ENCODE assay signal across 7 mouse cellular contexts in genomic region chr17:23700079-23700478, GRCm38 (mm10). TPM values are rescaled to one million over a fixed set of nuclear protein-coding genes. Genes with fewer than 3 reads are reported as not detected.
DNase-seq lines count a peak whose midpoint lies in the region; ATAC-seq lines count a peak whose summit lies in the region.

No protein-coding gene starts in this region.

- peak; percentile 99 for ATAC-seq in granulocyte monocyte progenitor cell, adult 5-6 weeks (replicated peaks; ENCODE audit: poor library complexity, severe bottlenecking)
- ATAC-seq in midbrain, embryonic 12.5 days (ENCODE audit: low FRiP score, low read depth): peak; percentile 99

- peak overlapping the region; percentile 84 for H3K4me3 ChIP-seq in embryonic facial prominence, embryonic 10.5 days
- peak overlapping the region; percentile 75 for H3K4me3 ChIP-seq in midbrain, embryonic 12.5 days

- H3K36me3 ChIP-seq in embryonic facial prominence, embryonic 10.5 days (replicated peaks): no peaks in the 10 kb centered on the region
- no peaks in the 10 kb centered on the region for H3K36me3 ChIP-seq in midbrain, embryonic 12.5 days

- intact Hi-C loops in left cerebral cortex, postnatal 4 days (cut with DNase I): no loop called here

- H3K4me2 ChIP-seq in midbrain, embryonic 12.5 days (replicated peaks): peak overlapping the region; percentile 99

- peaks cover 51% of the 10 kb centered on the region for H3K27me3 ChIP-seq in embryonic facial prominence, embryonic 10.5 days (replicated peaks; ENCODE audit: low read depth, poor library complexity, severe bottlenecking)
- H3K27me3 ChIP-seq in midbrain, embryonic 12.5 days: peaks cover 61% of the 10 kb centered on the region

- WGBS in embryonic facial prominence, embryonic 10.5 days: under 1% methylated on average over 28 of the region's 28 CpGs
- under 1% methylated on average over 14 of the region's 28 CpGs for WGBS in midbrain, embryonic 12.5 days

- H3K9ac ChIP-seq in midbrain, embryonic 12.5 days (replicated peaks): peak overlapping the region; percentile 64

- DNase-seq in adrenal gland, postnatal 10 days: peak; percentile 95
- DNase-seq in embryonic facial prominence, embryonic 10.5 days (ENCODE audit: low spot score): peak; percentile 92
- DNase-seq in kidney, adult 11 months: peak; percentile 94
- peak; percentile 94 for DNase-seq in left cerebral cortex, postnatal 4 days
- DNase-seq in skeletal muscle tissue, adult 2 months (ENCODE audit: low read depth, low spot score): peak; percentile 88

- peaks cover 49% of the 10 kb centered on the region for H3K4me1 ChIP-seq in embryonic facial prominence, embryonic 10.5 days
- H3K4me1 ChIP-seq in midbrain, embryonic 12.5 days: 0 out of 2 replicates have a peak, but pooled peaks cover 4% of the 10 kb centered on the region

- H3K9me3 ChIP-seq in embryonic facial prominence, embryonic 10.5 days: no peaks in the 10 kb centered on the region
- H3K9me3 ChIP-seq in midbrain, embryonic 12.5 days: no peaks in the 10 kb centered on the region

- H3K27ac ChIP-seq in embryonic facial prominence, embryonic 10.5 days (replicated peaks): peak overlapping the region; percentile 55; the same call in 1 of the 2 replicates
- H3K27ac ChIP-seq in midbrain, embryonic 12.5 days (replicated peaks): 0 out of 2 replicates have a peak overlapping the region, but pooled peaks have one; percentile 35

RNA-seq across cellular contexts. Expression of gene Cldn9, which starts 16.3 kb away (rescaled TPM):
- not detected for total RNA-seq in adrenal gland, postnatal 10 days (2021)
- 10.5 and 13.5 TPM in 2 replicates for polyA plus RNA-seq in embryonic facial prominence, embryonic 10.5 days (2016; fragmentation: Nextera tagmentation; extraction: Ambion mirVana)
- total RNA-seq in granulocyte monocyte progenitor cell, adult 5-6 weeks (2014; fragmentation: Nextera tagmentation): not detected in 2 replicates
- not detected in 2 replicates for total RNA-seq in granulocyte monocyte progenitor cell, adult 5-6 weeks (2017)
- under 1 TPM in 1 of 2 experiments, not detected in 1; 0.32 TPM for total RNA-seq in left cerebral cortex, postnatal 4 days (2021)
- polyA plus RNA-seq in midbrain, embryonic 12.5 days (2016; fragmentation: Nextera tagmentation; extraction: Ambion mirVana): 0.84 TPM in 2 replicates

RNA-seq across cellular contexts. Expression of gene Cldn6, which starts 21.0 kb away (rescaled TPM):
- under 1 TPM in 1 of 2 experiments, not detected in 1; 0.75 TPM for total RNA-seq in adrenal gland, postnatal 10 days (2021)
- 77.2 and 81.3 TPM in 2 replicates for polyA plus RNA-seq in embryonic facial prominence, embryonic 10.5 days (2016; fragmentation: Nextera tagmentation; extraction: Ambion mirVana)
- total RNA-seq in granulocyte monocyte progenitor cell, adult 5-6 weeks (2014; fragmentation: Nextera tagmentation): 0.67 TPM in 1 of 2 replicates, not detected in the other
- total RNA-seq in granulocyte monocyte progenitor cell, adult 5-6 weeks (2017): not detected in 2 replicates
- under 1 TPM in 1 of 2 experiments, not detected in 1; 0.24 TPM for total RNA-seq in left cerebral cortex, postnatal 4 days (2021)
- polyA plus RNA-seq in midbrain, embryonic 12.5 days (2016; fragmentation: Nextera tagmentation; extraction: Ambion mirVana): 1.7 and 2.8 TPM in 2 replicates

RNA-seq across cellular contexts. Expression of gene 1520401A03Rik, which starts 22.5 kb away (rescaled TPM):
- total RNA-seq in adrenal gland, postnatal 10 days (2021): 1 to 10 TPM in 1 of 2 experiments, under 1 TPM in 1; 0.67 to 1.1 TPM
- polyA plus RNA-seq in embryonic facial prominence, embryonic 10.5 days (2016; fragmentation: Nextera tagmentation; extraction: Ambion mirVana): 0.05 TPM in 1 of 2 replicates, not detected in the other
- not detected in 2 replicates for total RNA-seq in granulocyte monocyte progenitor cell, adult 5-6 weeks (2014; fragmentation: Nextera tagmentation)
- not detected in 2 replicates for total RNA-seq in granulocyte monocyte progenitor cell, adult 5-6 weeks (2017)
- under 1 TPM in 1 of 2 experiments, not detected in 1; 0.32 TPM for total RNA-seq in left cerebral cortex, postnatal 4 days (2021)
- 0.14 TPM in 1 of 2 replicates, not detected in the other for polyA plus RNA-seq in midbrain, embryonic 12.5 days (2016; fragmentation: Nextera tagmentation; extraction: Ambion mirVana)

RNA-seq across cellular contexts. Expression of gene Tnfrsf12a, which starts 22.8 kb away (rescaled TPM):
- total RNA-seq in adrenal gland, postnatal 10 days (2021): 10 to 100 TPM; 40.4 to 80.3 TPM
- 4.6 and 6.4 TPM in 2 replicates for polyA plus RNA-seq in embryonic facial prominence, embryonic 10.5 days (2016; fragmentation: Nextera tagmentation; extraction: Ambion mirVana)
- total RNA-seq in granulocyte monocyte progenitor cell, adult 5-6 weeks (2014; fragmentation: Nextera tagmentation): 5.1 and 7.8 TPM in 2 replicates
- total RNA-seq in granulocyte monocyte progenitor cell, adult 5-6 weeks (2017): 4.7 and 7.7 TPM in 2 replicates
- 1 to 10 TPM; 1.3 to 1.9 TPM for total RNA-seq in left cerebral cortex, postnatal 4 days (2021)
- polyA plus RNA-seq in midbrain, embryonic 12.5 days (2016; fragmentation: Nextera tagmentation; extraction: Ambion mirVana): 2.2 and 2.5 TPM in 2 replicates

RNA-seq across cellular contexts. Expression of gene Pkmyt1, which starts 26.1 kb away (rescaled TPM):
- total RNA-seq in adrenal gland, postnatal 10 days (2021): 10 to 100 TPM in 1 of 2 experiments, 1 to 10 TPM in 1; 9.1 to 12.8 TPM
- polyA plus RNA-seq in embryonic facial prominence, embryonic 10.5 days (2016; fragmentation: Nextera tagmentation; extraction: Ambion mirVana): 61.6 and 62.0 TPM in 2 replicates
- total RNA-seq in granulocyte monocyte progenitor cell, adult 5-6 weeks (2014; fragmentation: Nextera tagmentation): 63.7 and 86.7 TPM in 2 replicates
- total RNA-seq in granulocyte monocyte progenitor cell, adult 5-6 weeks (2017): 22.0 and 24.3 TPM in 2 replicates
- total RNA-seq in left cerebral cortex, postnatal 4 days (2021): 1 to 10 TPM; 8.1 to 8.4 TPM
- polyA plus RNA-seq in midbrain, embryonic 12.5 days (2016; fragmentation: Nextera tagmentation; extraction: Ambion mirVana): 36.9 and 40.8 TPM in 2 replicates

Comparison
In these comparisons a context has a peak if more than half of its experiments do, and no peak if none do; other contexts are left out.
1. Peak in every context shown above with its lines: DNase-seq, ATAC-seq, H3K4me3 ChIP-seq and H3K27ac ChIP-seq.